Mouse (Mus musculus) heart, embryonic 12.5 days (tissue): ENCODE results near the gene Mpc2. TPM values are rescaled to one million over a fixed set of nuclear protein-coding genes. Genes with fewer than 3 reads are reported as not detected.

ENCODE experiments used
- ATAC-seq: fragments of 200-750 bp; cut with Nextera tagmentation; 2 replicates; pipeline ENCODE4 v1.8.0; 2017; ENCODE audit warnings: moderate TSS enrichment, moderate library complexity; ENCODE audit not compliant: insufficient number of reproducible peaks, low FRiP score
- H3K27ac ChIP-seq: fragments of 300-500 bp; sonication (generic); 2 replicates; pipeline ENCODE4 v1.5.1; 2016; ENCODE audit warnings: mild to moderate bottlenecking, moderate library complexity; ENCODE audit not compliant: poor library complexity, severe bottlenecking
- H3K27me3 ChIP-seq: fragments of 300-500 bp; sonication (generic); replicated peaks from 2 replicates; pipeline ENCODE4 v1.6.1; 2016; ENCODE audit warnings: mild to moderate bottlenecking, moderate library complexity
- H3K36me3 ChIP-seq: fragments of 300-500 bp; sonication (generic); 2 replicates; pipeline ENCODE4 v1.6.1; 2016; ENCODE audit warnings: mild to moderate bottlenecking, moderate library complexity
- H3K4me1 ChIP-seq: fragments of 300-500 bp; sonication (generic); replicated peaks from 2 replicates; pipeline ENCODE4 v1.6.1; 2016; ENCODE audit warnings: mild to moderate bottlenecking
- H3K4me2 ChIP-seq: fragments of 300-500 bp; sonication (generic); 2 replicates; pipeline ENCODE4 v1.6.1; 2016; ENCODE audit warnings: mild to moderate bottlenecking, moderate library complexity
- H3K4me3 ChIP-seq: fragments of 300-500 bp; sonication (generic); 2 replicates; pipeline ENCODE4 v1.5.1; 2016; ENCODE audit warnings: mild to moderate bottlenecking
- H3K9ac ChIP-seq: fragments of 300-500 bp; sonication (generic); 2 replicates; pipeline ENCODE4 v1.6.1; 2016; ENCODE audit warnings: mild to moderate bottlenecking, moderate library complexity
- H3K9me3 ChIP-seq: fragments of 300-500 bp; sonication (generic); replicated peaks from 2 replicates; pipeline ENCODE4 v1.6.1; 2016; ENCODE audit warnings: mild to moderate bottlenecking, moderate library complexity
- WGBS: fragments of 180-500 bp; shearing (Covaris S2); methylation state at CpG from one replicate; pipeline ENCODE4 v1.1.7; 2016; 5-methylcytosine and 5-hydroxymethylcytosine counted together
- polyA plus RNA-seq: library from polyadenylated mRNA; unstranded; fragments of >200 nt; fragmentation: Nextera tagmentation; extraction: Ambion mirVana; gene quantifications from 2 replicates; pipeline ENCODE4 v1.2.1, GENCODE M21; 2016

The Mpc2 gene
- polyA plus RNA-seq, result 226 TPM in 2 replicates

GRCm38 (mm10) chr1:165460360-165460800 lies at the start of gene Mpc2, which contains the start of gene Dcaf6:
Gene Mpc2, plus strand, starts transcription at chr1:165460637.
Gene Dcaf6, minus strand, starts transcription at chr1:165460475.
- H3K4me1 ChIP-seq, result peaks cover 4% of the 10 kb centered on the region
- WGBS, result under 1% methylated on average over 37 of the region's 37 CpGs

GRCm38 (mm10) chr1:165421357-165421915 lies 39.0 kb upstream of the Mpc2 start:
- Histone ChIP-seq H3K4me2 (no peak overlapping the region), H3K9ac (no peak overlapping the region), H3K36me3 (peaks cover 12% of the 10 kb centered on the region), H3K4me1 (no peaks in the 10 kb centered on the region), H3K9me3 (no peaks in the 10 kb centered on the region), H3K27me3 (no peaks in the 10 kb centered on the region), H3K27ac (no peak overlapping the region), H3K4me3 (no peak overlapping the region)
- ATAC-seq, result no peak
- 76% methylated on average over 7 of the region's 7 CpGs for WGBS

More at GRCm38 (mm10) chr1:165460360-165460800, at the start of gene Mpc2, which contains the start of gene Dcaf6:
- H3K27me3 ChIP-seq, result no peaks in the 10 kb centered on the region
- ATAC-seq, result peak; percentile 92
- H3K4me3 ChIP-seq, result peak within 1 kb of the TSS; percentile 80
- H3K4me2 ChIP-seq, result peak within 1 kb of the TSS; percentile 87
- no peaks in the 10 kb centered on the region for H3K36me3 ChIP-seq
- peak within 1 kb of the TSS; percentile 90 for H3K9ac ChIP-seq
- no peaks in the 10 kb centered on the region for H3K9me3 ChIP-seq
- H3K27ac ChIP-seq, result peak within 1 kb of the TSS; percentile 96

DNA sequence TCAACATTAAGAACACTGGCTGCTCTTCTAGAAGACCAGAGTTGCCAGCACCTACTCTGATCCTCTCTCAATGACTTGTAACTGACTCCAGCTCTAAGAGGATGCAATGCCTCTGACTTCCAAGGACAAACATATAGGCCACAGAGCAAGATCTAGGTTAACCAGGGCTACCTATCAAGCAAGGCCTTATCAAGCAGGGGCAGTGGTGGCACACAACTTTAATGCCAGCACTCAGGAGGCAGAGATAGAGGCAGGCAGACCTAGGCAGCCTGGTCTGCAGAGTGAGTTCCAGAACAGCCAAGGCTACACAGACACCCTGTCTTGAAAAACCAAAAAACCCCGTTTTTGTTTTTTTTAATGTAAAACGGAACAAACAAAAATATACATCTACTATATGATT lies 34.2 kb upstream of the Mpc2 start:
- Histone ChIP-seq H3K27ac (no peak overlapping the region), H3K4me1 (no peaks in the 10 kb centered on the region), H3K36me3 (peaks cover 9% of the 10 kb centered on the region; the same call in 1 of the 2 replicates), H3K4me3 (no peak overlapping the region), H3K9ac (no peak overlapping the region), H3K4me2 (no peak overlapping the region), H3K27me3 (no peaks in the 10 kb centered on the region), H3K9me3 (no peaks in the 10 kb centered on the region)
- 78% methylated on average over 2 of the region's 2 CpGs for WGBS
- ATAC-seq, result no peak

DNA sequence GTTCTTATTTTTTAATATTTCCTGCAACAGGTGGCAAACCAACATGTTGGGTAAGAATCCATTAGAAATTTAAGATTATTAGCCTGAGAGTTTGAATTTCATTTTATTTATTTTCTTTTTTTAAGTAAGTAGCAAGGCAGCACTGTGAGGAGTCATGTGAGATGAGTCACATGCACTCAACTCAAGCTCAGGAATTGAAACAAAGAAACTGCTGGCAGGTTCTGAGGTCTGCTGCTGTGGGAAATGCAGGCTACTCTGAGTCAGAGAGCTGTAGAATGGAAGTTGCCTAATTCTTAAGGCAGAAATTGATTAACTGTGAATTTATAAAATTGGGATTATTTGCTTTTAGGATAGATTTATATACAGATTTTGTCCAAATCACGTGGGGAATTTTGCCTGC lies 27.6 kb upstream of the Mpc2 start:
- WGBS, result 78% methylated on average over 1 of the region's 1 CpGs
- Histone ChIP-seq H3K27ac (no peak overlapping the region), H3K27me3 (no peaks in the 10 kb centered on the region), H3K36me3 (peaks cover 7% of the 10 kb centered on the region; the same call in 1 of the 2 replicates), H3K4me1 (no peaks in the 10 kb centered on the region), H3K9ac (no peak overlapping the region), H3K4me2 (no peak overlapping the region), H3K9me3 (0 out of 2 replicates have a peak, but pooled peaks cover 5% of the 10 kb centered on the region), H3K4me3 (no peak overlapping the region)
- no peak for ATAC-seq

DNA sequence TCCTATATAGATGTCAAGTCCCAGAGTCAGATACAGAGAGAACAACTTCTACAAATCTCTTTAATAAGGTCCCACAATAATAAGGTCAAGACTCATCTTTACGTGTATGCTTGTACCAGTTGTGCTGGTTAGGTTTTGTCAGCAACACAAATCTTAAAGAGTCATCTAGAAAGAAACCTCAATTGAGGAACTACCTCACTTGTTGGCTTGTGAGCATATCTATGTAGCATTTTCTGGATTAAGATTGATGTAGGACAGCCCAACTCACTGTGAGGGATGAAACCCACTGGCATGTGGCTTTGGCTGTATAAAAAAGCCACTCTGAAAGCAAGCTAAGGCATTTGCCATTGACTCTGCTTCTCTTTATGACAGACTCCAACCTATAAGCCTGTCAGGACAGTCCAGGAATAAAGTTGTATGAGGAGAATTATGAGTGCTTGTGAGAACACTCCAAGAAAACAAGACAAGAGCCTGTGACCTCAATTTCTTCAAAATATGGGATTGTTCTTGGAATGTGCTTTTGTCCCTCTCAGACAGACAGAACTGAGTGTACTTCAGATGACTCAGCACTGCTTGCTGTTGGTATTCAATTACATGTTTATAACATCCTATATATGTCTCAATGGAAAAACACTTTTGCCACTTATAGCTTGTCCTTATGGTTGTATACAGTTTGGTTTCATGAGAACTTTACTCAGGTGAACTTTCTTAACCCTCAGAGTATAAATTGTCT lies 22.0 kb upstream of the Mpc2 start:
- Histone ChIP-seq H3K27me3 (no peaks in the 10 kb centered on the region), H3K27ac (no peak overlapping the region)
- 90% methylated on average over 1 of the region's 1 CpGs for WGBS

DNA sequence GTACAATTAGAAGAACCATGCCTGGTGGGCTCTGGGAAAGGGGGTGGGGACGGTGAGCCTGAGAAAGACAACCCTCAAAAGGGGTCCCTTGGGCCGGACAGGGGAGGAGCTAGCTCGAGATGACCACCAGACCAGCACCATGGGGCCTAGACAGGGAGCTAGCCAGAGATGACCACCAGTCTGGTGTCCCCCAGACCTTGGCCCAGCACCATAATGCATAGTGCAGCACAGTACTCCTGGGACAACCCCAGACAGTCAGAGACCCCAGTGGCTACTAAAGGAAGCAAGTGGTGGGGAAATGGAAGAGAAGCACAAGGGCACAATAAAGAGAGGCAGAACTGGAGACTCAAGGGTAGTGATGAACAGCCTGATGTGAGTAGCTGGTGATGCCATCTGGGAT lies 19.6 kb upstream of the Mpc2 start:
- H3K4me2 ChIP-seq, result no peak overlapping the region

More for the DNA sequence above, 22.0 kb upstream of the Mpc2 start:
- Histone ChIP-seq H3K9ac (no peak overlapping the region), H3K4me2 (no peak overlapping the region), H3K4me1 (peaks cover 10% of the 10 kb centered on the region), H3K4me3 (no peak overlapping the region), H3K9me3 (0 out of 2 replicates have a peak, but pooled peaks cover 5% of the 10 kb centered on the region), H3K36me3 (peaks cover 7% of the 10 kb centered on the region; the same call in 1 of the 2 replicates)
- ATAC-seq, result no peak

GRCm38 (mm10) chr1:165441201-165441600 lies 19.2 kb upstream of the Mpc2 start:
- no peak overlapping the region for H3K4me2 ChIP-seq
- H3K36me3 ChIP-seq, result peaks cover 3% of the 10 kb centered on the region; the same call in 1 of the 2 replicates
- H3K27me3 ChIP-seq, result no peaks in the 10 kb centered on the region
- no peak overlapping the region for H3K4me3 ChIP-seq
- 0 out of 2 replicates have a peak, but pooled peaks cover 2% of the 10 kb centered on the region for H3K9me3 ChIP-seq
- H3K27ac ChIP-seq, result no peak overlapping the region
- H3K9ac ChIP-seq, result no peak overlapping the region
- H3K4me1 ChIP-seq, result peaks cover 10% of the 10 kb centered on the region
- 0 out of 2 replicates have a peak, but pooled peaks have one; percentile 39 for ATAC-seq

More for the DNA sequence above, 19.6 kb upstream of the Mpc2 start:
- Histone ChIP-seq H3K9me3 (0 out of 2 replicates have a peak, but pooled peaks cover 2% of the 10 kb centered on the region), H3K36me3 (peaks cover 4% of the 10 kb centered on the region; the same call in 1 of the 2 replicates), H3K27ac (no peak overlapping the region), H3K4me3 (no peak overlapping the region), H3K27me3 (no peaks in the 10 kb centered on the region), H3K4me1 (peaks cover 10% of the 10 kb centered on the region), H3K9ac (no peak overlapping the region)
- WGBS, result 68% methylated on average over 3 of the region's 3 CpGs
- no peak for ATAC-seq

DNA sequence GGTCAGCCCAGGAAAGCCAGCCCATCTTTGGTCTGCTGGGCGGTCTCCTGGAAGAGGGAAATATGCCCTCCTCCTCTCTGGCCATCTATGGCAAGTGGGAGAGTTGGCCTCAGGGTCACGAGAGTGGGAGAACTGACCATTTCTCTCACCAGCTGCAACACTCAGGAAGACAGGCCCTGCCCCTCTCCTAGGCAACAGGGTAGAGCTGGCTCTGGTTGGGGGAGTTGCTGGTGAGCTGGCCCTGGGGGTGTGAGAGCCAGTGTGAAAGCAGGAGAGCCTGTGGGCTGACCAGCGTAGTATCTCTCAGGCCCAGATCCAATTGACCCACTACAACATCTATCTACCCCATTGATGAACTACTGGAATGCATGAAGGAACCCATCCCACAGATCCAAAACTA lies 18.7 kb upstream of the Mpc2 start:
- H3K9me3 ChIP-seq, result no peaks in the 10 kb centered on the region
- no peaks in the 10 kb centered on the region for H3K27me3 ChIP-seq
- H3K4me3 ChIP-seq, result no peak overlapping the region
- H3K9ac ChIP-seq, result no peak overlapping the region
- no peak overlapping the region for H3K4me2 ChIP-seq
- ATAC-seq, result 0 out of 2 replicates have a peak, but pooled peaks have one; percentile 18
- H3K4me1 ChIP-seq, result peaks cover 10% of the 10 kb centered on the region
- H3K27ac ChIP-seq, result no peak overlapping the region
- WGBS, result 72% methylated on average over 3 of the region's 3 CpGs
- H3K36me3 ChIP-seq, result peaks cover under 1% of the 10 kb centered on the region; the same call in 1 of the 2 replicates

DNA sequence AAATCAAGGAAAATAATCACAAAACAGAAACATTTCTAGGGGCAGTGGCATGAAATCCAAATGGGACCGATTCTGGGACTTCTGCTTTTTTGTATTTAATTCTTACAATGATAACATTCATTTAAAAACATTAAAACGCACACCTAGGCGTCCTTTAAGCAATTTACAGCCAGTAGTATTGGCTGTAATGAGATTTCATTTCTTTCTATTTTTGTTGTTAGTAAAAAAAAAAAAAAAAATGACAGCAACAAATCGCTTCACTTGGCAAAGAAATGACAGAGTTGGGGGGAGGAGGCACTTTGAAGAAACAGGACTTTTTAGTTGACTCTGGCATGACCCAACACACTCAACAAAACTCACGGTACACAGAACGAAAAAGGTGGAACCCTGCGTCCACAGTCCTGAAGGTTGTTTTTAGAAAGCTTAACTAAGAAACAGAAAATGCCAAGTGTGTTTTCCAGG lies 1.4 kb upstream of the Mpc2 start:
- Histone ChIP-seq H3K9ac (peak overlapping the region; percentile 90), H3K4me1 (peaks cover 4% of the 10 kb centered on the region), H3K4me2 (peak overlapping the region; percentile 87), H3K36me3 (no peaks in the 10 kb centered on the region), H3K9me3 (no peaks in the 10 kb centered on the region), H3K27ac (peak overlapping the region; percentile 96; the same call in 1 of the 2 replicates), H3K4me3 (peak overlapping the region; percentile 80), H3K27me3 (no peaks in the 10 kb centered on the region)
- WGBS, result 16% methylated on average over 7 of the region's 7 CpGs
- no peak for ATAC-seq

DNA sequence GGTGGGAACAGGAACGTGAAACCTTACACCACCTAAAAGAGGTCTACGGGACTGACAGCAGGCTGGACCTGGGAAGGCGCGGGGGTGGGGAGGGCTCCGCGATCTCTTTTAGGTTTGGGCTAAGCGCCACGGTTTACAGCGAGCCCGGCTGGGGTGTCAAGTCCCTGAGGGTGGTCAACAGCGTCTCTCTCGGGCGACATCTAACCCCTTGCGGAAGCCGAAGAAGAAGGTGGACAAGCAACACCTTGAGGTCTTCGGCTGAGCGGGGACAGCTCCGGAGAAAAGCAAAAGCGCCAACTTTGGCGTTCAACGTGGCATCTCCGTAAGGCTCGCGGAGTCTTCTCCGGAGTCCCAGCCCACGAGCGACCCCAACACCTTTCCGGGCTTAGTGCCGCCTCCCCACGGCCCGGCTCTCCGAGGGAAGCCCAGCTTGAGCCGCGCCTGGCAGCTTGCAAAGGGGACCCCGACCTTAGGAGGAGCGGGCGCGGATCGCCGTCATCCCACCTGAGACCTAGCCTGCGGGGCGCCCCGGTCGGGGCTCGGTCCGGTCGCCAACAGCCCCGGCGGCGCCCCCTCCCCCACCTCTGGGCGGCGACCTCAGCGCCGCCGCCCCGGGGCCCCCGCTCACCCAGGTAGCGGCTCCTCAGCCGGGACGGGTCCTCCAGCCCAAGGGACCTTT lies 795 bp upstream of the Mpc2 start:
- peak overlapping the region; percentile 87 for H3K4me2 ChIP-seq
- no peaks in the 10 kb centered on the region for H3K36me3 ChIP-seq
- peak overlapping the region; percentile 80 for H3K4me3 ChIP-seq
- H3K27me3 ChIP-seq, result no peaks in the 10 kb centered on the region
- H3K4me1 ChIP-seq, result peaks cover 4% of the 10 kb centered on the region
- under 1% methylated on average over 51 of the region's 60 CpGs for WGBS
- H3K9me3 ChIP-seq, result no peaks in the 10 kb centered on the region
- peak overlapping the region; percentile 90 for H3K9ac ChIP-seq
- no peak; the same call in 1 of the 2 replicates for ATAC-seq
- H3K27ac ChIP-seq, result peak overlapping the region; percentile 96
